Mouse (Mus musculus) CD4-positive, CD25-positive, alpha-beta regulatory T cell, adult 4 months (primary cell): ENCODE measurements around the gene Ace3. TPM values are rescaled to one million over a fixed set of nuclear protein-coding genes. Genes with fewer than 3 reads are reported as not detected.

Source experiments
- ATAC-seq: one replicate; pipeline ENCODE4 v1.8.0; 2017
- polyA plus RNA-seq, 2 experiments: library from polyadenylated mRNA; unstranded; fragments of 100-300 nt; shearing (Covaris generic); gene quantifications; one replicate each; pipeline ENCODE4 v1.2.1; 2017

The Ace3 gene
- polyA plus RNA-seq, 2 experiments from 2014 or later: not detected

DNA sequence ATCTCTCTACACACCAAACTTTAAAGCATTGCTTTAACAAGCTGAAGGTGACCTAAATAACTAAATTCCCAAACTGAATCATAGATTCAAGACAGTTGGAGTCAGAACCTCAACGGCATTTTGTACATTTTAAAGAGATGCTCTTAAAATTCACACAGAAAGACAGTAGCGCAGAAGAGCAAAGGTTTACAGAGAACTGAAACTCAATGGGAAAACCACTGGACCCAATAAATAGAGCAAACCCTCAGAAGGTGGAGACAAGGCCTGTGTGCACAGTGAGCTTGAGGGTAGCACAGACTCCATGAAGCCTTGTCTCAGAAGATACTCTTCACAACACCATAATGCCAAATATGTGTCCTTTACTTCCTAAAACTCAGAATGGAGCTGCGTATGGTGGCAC lies 51.3 kb downstream of the Ace3 start:
- no peak for ATAC-seq

DNA sequence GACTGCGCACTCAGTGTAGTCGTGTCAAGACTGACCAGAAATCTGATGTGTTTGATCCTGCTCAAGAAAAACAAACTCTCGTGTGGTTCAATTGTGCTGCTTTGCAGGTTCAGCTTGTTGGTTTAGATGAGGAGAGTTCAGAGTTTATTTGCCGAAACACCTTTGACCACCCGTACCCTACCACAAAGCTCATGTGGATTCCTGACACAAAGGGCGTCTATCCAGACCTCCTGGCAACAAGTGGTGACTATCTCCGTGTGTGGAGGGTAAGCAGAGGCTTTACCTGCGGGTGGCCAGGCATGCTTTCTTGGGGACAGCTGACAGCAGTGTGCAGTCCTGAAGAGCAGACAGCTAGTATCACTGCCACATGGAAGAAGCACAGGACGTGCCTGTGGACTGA lies 52.1 kb downstream of the Ace3 start:
- ATAC-seq: no peak

DNA sequence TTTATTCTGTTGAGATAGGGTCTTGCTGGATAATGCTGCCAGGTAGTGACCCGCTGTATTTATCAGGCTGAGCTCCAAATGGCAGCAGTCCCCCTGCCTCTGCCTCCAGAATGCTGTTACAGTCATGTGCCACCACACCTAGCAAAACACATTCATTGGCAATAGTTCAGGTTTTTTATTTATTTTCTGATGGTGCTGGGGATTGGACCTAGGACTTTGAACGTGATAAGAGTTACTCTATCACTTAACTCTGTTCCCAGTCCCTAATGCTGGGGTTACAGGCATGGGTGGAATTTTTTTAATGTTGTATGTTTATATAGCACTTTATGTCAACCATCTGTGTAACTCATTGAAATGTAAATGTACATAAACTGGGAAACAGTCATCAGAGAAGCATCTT lies 59.4 kb downstream of the Ace3 start:
- no peak for ATAC-seq

DNA sequence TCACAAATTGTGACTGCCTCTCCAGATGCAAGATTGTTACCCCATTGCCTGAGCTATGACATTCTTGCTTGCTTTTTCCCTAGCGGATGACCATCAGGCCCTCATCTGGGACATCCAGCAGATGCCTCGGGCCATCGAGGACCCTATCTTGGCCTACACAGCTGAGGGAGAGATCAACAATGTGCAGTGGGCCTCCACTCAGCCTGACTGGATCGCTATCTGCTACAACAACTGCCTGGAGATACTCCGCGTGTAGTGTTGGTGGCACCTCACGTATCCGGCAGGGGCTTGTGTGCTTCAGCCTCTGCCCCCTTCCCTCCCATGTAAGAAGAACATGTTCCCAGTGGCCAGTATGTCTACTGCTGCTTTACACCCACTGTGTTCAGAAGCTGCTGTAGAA lies 60.1 kb downstream of the Ace3 start:
- ATAC-seq: no peak

Other genes with a start within 250 kb of the Ace3 start
- gene Cyb561, start 41.3 kb upstream of the Ace3 start, polyA plus RNA-seq: 1 to 10 TPM in 1 of 2 experiments, under 1 TPM in 1; 0.48 to 1.7 TPM
- gene Ace, start 26.7 kb upstream of the Ace3 start, polyA plus RNA-seq: not detected
- under 1 TPM in 1 of 2 experiments, not detected in 1; 0.18 TPM for gene Kcnh6, start 13.4 kb downstream of the Ace3 start, polyA plus RNA-seq
- gene Dcaf7, start 42.2 kb downstream of the Ace3 start, polyA plus RNA-seq: 10 to 100 TPM; 23.9 to 26.4 TPM
- 10 to 100 TPM in 1 of 2 experiments, 1 to 10 TPM in 1; 7.4 to 18.0 TPM for gene Taco1, start 71.4 kb downstream of the Ace3 start, polyA plus RNA-seq
- 10 to 100 TPM; 30.1 to 37.1 TPM for gene Map3k3, start 89.9 kb downstream of the Ace3 start, polyA plus RNA-seq
- not detected for gene Gm10840, start 166.2 kb downstream of the Ace3 start, polyA plus RNA-seq
- gene Limd2, start 166.2 kb downstream of the Ace3 start, polyA plus RNA-seq: 100 to 1,000 TPM; 597 to 715 TPM
- gene Strada, start 207.5 kb downstream of the Ace3 start, polyA plus RNA-seq: 10 to 100 TPM; 34.5 to 40.0 TPM
- gene Ccdc47, start 221.7 kb downstream of the Ace3 start, polyA plus RNA-seq: 10 to 100 TPM; 92.6 to 96.6 TPM
- gene Ddx42, start 222.3 kb downstream of the Ace3 start, polyA plus RNA-seq: 100 to 1,000 TPM in 1 of 2 experiments, 10 to 100 TPM in 1; 84.7 to 135 TPM